Mouse (Mus musculus): ENCODE results near the gene Ttf2.

Gene Ttf2

DNA sequence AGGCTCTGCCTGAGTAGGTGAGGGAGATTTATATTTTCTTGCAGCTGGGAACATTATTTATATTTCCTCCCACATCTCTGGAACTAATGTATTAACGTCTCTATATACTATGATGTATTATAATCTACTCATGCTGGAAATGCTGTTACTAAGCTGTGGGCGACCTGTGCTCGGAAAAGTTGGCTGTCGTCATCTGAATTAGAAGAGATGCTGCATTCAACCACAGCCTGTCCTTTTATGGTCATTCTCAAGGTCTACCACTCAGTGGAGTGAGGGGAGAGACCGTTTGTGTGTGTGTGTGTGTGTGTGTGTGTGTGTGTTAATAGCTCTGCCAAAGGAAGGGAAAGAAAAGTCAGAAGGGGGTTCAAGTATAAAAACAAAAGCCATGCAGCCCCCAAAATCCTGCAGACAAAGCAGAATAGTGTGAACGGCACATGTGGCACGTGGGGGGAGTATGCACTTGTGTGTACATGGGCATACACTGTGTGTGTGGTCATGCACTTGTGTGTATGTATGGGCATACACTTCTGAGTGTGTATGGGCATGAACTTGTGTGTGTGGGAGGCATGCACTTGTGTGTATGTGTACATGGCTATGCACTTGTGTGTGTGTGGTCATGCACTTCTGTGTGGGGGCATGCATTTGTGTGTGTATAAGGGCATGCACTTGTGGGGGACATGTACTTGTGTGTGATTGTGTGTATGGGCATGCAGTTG, 57.8 kb downstream of the Ttf2 start:
- no peak for DNase-seq (ENCODE audit: low spot score in 2 of 2)

- DNase-seq (ENCODE audit: low spot score in 2 of 2) = no peak
Measured at GRCm38 (mm10) chr3:100911026-100911425, 58.4 kb downstream of the Ttf2 start.

GRCm38 (mm10) chr3:100910621-100911020, 58.8 kb downstream of the Ttf2 start:
- no peak for DNase-seq (ENCODE audit: low spot score in 2 of 2)

DNA sequence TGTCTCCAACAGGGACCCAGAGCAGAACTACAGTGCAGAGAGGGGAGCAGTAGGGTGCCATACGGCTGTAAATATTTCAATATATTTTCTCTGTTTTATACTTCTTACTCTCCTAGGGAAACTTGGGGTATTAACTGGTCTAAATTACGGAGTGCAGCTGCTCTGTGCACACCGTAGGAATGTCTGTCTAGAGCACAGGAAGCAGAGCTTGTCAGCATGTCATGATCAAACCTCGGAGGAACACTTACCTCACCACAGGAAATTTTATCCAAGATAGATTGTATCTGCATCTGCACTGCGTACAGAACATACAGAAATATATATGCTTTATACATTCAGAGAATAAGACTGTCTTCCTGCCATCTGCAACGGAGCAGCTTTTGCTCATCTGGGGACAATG, 60.9 kb downstream of the Ttf2 start:
- no peak for DNase-seq (ENCODE audit: low spot score in 2 of 2)

DNA sequence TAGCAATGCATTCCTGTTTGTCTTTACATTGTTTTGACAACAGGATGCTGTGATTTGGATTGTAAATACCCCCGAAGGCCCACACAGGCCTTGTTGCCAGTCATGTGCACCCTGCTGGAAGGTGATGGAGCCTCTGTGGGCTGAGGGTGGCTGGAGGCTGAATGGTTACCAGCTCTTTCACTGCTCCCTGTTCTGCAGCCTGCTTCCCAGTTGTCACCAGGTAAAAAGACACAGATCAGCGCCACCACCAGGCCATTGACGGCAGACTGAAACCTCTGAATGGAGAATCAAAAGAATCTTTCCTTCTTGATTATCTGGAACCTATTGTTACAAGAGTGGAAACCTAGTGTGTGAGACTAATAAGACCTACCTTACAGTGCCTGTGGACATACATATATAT, 62.5 kb downstream of the Ttf2 start:
- DNase-seq (ENCODE audit: low spot score in 2 of 2) = no peak

DNA sequence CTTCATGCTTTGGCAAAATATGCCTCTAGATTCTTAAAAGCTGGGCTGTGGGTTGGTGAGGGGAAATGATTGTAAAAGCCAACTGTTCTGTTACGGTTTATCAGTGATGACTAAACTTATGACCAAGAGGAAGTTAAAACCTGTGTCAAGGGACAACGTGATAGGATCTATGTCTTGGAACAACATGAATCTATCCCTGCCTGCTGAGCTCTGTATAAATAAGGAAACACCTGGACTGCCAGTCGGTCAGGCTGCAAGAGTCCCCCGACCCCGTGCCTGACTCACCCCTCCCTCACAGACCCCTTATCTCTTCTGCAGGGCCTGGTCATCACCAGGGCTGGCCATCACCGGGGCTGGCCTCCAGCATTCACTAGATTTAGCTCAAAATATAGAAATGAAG, 63.3 kb downstream of the Ttf2 start:
- DNase-seq (ENCODE audit: low spot score in 2 of 2) = no peak

- DNase-seq (ENCODE audit: low spot score in 2 of 2) = no peak
Measured at GRCm38 (mm10) chr3:100895500-100895899, 74.0 kb downstream of the Ttf2 start.

- no peak for DNase-seq (ENCODE audit: low spot score in 2 of 2)
Measured at GRCm38 (mm10) chr3:100892383-100893335, 76.8 kb downstream of the Ttf2 start.

DNA sequence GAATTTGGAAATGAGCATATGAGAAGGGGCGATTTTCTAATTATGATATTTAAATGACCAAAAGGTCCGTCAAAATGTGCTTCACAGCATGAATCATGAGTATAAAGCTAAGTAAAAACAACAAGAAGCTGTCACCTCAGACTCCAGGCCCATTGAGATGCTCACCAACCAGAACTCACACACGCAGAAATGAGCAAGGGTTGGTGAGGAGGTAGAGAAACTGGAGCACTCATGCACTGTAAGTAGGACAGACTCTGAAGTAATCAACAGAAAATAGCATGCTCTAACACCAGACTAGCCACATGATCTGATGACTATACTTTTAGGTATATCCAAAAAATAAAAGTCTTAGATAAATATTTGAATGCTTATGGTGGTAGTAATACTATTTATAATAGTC, 79.1 kb downstream of the Ttf2 start:
- DNase-seq (ENCODE audit: low spot score in 2 of 2) = no peak

- DNase-seq (ENCODE audit: low spot score in 2 of 2) = no peak
Measured at GRCm38 (mm10) chr3:100889234-100889633, 80.2 kb downstream of the Ttf2 start.

Data from urinary bladder, postnatal 4 days (tissue).